In the genomic region with DNA sequence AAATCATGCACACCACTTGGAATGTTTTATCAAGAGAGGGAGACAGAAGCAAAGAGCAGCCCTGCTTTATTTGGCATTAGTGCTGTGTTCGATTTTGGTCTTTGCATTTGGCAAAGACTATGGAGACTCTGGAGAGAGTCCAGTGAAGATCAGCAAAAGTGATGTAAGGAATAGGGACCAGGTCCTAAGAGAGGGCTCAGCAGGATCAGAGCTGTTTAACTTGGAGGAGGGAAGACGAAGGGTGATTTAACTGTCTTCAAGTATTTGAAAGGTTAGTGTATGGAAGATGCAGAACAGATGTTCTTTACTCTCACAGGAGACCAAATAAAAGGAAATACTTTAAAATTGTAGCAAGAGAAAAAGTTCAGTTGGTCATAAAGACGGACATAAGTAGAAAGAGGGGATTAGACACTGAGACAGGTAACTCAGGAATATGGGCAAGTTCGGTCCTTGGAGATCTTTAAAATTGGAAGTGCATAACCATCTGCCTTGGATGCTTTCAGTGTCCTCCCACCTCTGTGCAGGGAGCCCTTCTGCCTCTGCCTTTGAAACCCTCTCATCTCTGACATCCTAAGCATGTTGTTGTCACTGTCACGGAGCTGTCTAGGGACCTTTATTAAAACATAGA, we compare ENCODE assay signal across 18 mouse cellular contexts. TPM values are rescaled to one million over a fixed set of nuclear protein-coding genes. Genes with fewer than 3 reads are reported as not detected.
"Had no signal": no experiment of that assay in that cellular context is flagged by ENCODE, and none has a peak within 500 bp of the region (broad histone marks: within the 10 kb centered on the region; RNA-seq: fewer than 3 reads in every experiment).

No protein-coding gene starts in this region.

- H3K4me2 ChIP-seq: neural tube, embryonic 15.5 days; stomach, embryonic 15.5 days had no signal

- DNase-seq: retina, postnatal 1 day; right cerebral cortex, adult 18-20 months; right cerebral cortex, postnatal 14 days; right cerebral cortex, postnatal 25 days; right cerebral cortex, postnatal 4 days; spleen, adult 18-20 months; thymus, adult 18-20 months; thymus, adult 2 months; thymus, postnatal 14 days; thymus, postnatal 25 days; thymus, postnatal 36 days; thymus, postnatal 4 days had no signal

- H3K27ac ChIP-seq: neural tube, embryonic 15.5 days; stomach, embryonic 15.5 days; stomach, postnatal 0 days had no signal

- H3K27me3 ChIP-seq: neural tube, embryonic 15.5 days; stomach, embryonic 15.5 days had no signal

- H3K9me3 ChIP-seq: neural tube, embryonic 15.5 days; stomach, embryonic 15.5 days had no signal

- H3K36me3 ChIP-seq: neural tube, embryonic 15.5 days; stomach, embryonic 15.5 days had no signal

- H3K4me3 ChIP-seq: neural tube, embryonic 15.5 days; stomach, embryonic 15.5 days had no signal

- H3K9ac ChIP-seq: neural tube, embryonic 15.5 days; stomach, embryonic 15.5 days had no signal

- H3K4me1 ChIP-seq: neural tube, embryonic 15.5 days; stomach, embryonic 15.5 days had no signal

RNA-seq across cellular contexts. Expression of gene Cfap299, which starts 31.8 kb away (rescaled TPM):
- total RNA-seq: neutrophil, adult 5-6 weeks had no signal
- polyA plus RNA-seq: small intestine, adult 2 months; spleen, adult 2 months; thymus, adult 2 months had no signal
